Mouse (Mus musculus): ENCODE measurements around the gene Ssr3. TPM values are rescaled to one million over a fixed set of nuclear protein-coding genes. Genes with fewer than 3 reads are reported as not detected.
"Not testable (repeated sequence)": the region's sequence is repeated elsewhere in the genome, so short reads cannot be mapped to it uniquely, and the experiment has no call there.

Ssr3 gene
- polyA plus RNA-seq, 1 experiment from 2014 or later = 180 TPM

DNA sequence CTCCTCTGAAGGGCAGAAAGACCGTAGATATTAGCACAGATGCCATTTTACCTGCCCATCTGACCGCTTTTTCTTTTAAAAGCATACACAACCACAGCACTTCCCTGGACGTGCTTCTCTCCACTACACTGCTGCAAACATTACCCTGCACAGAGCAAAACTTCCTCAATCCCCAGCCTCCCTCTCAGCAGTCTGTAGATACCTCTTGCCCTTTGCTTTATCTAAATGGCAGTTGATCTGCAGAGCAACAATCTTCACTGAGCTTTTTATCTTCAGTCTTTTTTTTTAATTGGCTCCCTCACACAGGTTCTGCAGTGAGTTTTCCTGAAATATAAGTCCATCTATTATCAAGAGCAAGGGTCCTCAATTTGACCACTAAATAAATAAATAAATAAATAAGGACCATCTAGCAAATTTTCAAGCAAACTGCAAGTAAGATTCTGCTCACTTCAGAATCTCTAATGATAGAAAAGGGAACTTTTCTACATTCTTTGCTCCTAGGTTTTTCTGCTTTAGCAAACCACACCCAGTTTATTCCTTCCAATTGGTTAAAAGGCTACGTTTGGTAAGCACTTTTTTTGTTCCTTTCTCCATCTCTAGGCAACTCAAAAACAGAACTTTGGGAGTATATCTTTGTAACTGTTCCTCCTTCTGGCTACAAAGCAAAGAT, 4.5 kb upstream of the Ssr3 start:
- Histone ChIP-seq H3K9ac (replicated peaks; ENCODE audit: low read depth) (no peak overlapping the region), H3K4me2 (replicated peaks; ENCODE audit: low read depth, low read length) (no peak overlapping the region), H3K4me1 (ENCODE audit: insufficient read depth, low read depth, low read length) (no peaks in the 10 kb centered on the region), H3K9me3 (ENCODE audit: low read length) (no peaks in the 10 kb centered on the region), H3K27ac (ENCODE audit: low read length) (no peak overlapping the region), H3K4me3 (ENCODE audit: low read depth, low read length) (no peak overlapping the region), H3K27me3 (replicated peaks; ENCODE audit: insufficient read depth, low read length) (no peaks in the 10 kb centered on the region), H3K36me3 (ENCODE audit: insufficient read depth, low read length) (no peaks in the 10 kb centered on the region)
- no peak for TF ChIP-seq CTCF (IDR thresholded peaks at IDR 0.05)
- no peak for TF ChIP-seq EP300 (IDR thresholded peaks at IDR 0.05)
- no peak for DNase-seq (ENCODE audit: low spot score)
- 74% methylated on average over 4 of the region's 4 CpGs for WGBS
- no peak for ATAC-seq

- H3K4me2 ChIP-seq (replicated peaks; ENCODE audit: low read depth, low read length) = not testable (repeated sequence)
- 67% methylated on average over 1 of the region's 1 CpGs for WGBS
These were observed 2.7 kb upstream of the Ssr3 start for GRCm38 (mm10) chr3:65395111-65395510.

GRCm38 (mm10) chr3:65391784-65392420, 521 bp downstream of the Ssr3 start:
- TF ChIP-seq EP300 (IDR thresholded peaks at IDR 0.05) (no peak), CTCF (IDR thresholded peaks at IDR 0.05) (peak; percentile 45)
- under 1% methylated on average over 37 of the region's 37 CpGs for WGBS
- H3K36me3 ChIP-seq (ENCODE audit: insufficient read depth, low read length) = peaks cover 7% of the 10 kb centered on the region; the same call in 1 of the 2 replicates
- H3K9ac ChIP-seq (replicated peaks; ENCODE audit: low read depth) = peak overlapping the region; percentile 95
- H3K4me1 ChIP-seq (ENCODE audit: insufficient read depth, low read depth, low read length) = peaks cover 5% of the 10 kb centered on the region; the same call in 1 of the 2 replicates
- H3K4me2 ChIP-seq (replicated peaks; ENCODE audit: low read depth, low read length) = peak overlapping the region; percentile 67
- no peaks in the 10 kb centered on the region for H3K9me3 ChIP-seq (ENCODE audit: low read length)
- DNase-seq (ENCODE audit: low spot score) (peak; percentile 61), ATAC-seq (peak; percentile 68)
- peak overlapping the region; percentile 79 for H3K4me3 ChIP-seq (ENCODE audit: low read depth, low read length)
- H3K27me3 ChIP-seq (replicated peaks; ENCODE audit: insufficient read depth, low read length) = no peaks in the 10 kb centered on the region
- peak overlapping the region; percentile 94 for H3K27ac ChIP-seq (ENCODE audit: low read length)

More at GRCm38 (mm10) chr3:65395111-65395510, 2.7 kb upstream of the Ssr3 start:
- not testable (repeated sequence) for H3K4me3 ChIP-seq (ENCODE audit: low read depth, low read length); H3K9me3 ChIP-seq (ENCODE audit: low read length); DNase-seq (ENCODE audit: low spot score); H3K4me1 ChIP-seq (ENCODE audit: insufficient read depth, low read depth, low read length); H3K9ac ChIP-seq (replicated peaks; ENCODE audit: low read depth); H3K36me3 ChIP-seq (ENCODE audit: insufficient read depth, low read length); H3K27me3 ChIP-seq (replicated peaks; ENCODE audit: insufficient read depth, low read length); H3K27ac ChIP-seq (ENCODE audit: low read length); ATAC-seq

DNA sequence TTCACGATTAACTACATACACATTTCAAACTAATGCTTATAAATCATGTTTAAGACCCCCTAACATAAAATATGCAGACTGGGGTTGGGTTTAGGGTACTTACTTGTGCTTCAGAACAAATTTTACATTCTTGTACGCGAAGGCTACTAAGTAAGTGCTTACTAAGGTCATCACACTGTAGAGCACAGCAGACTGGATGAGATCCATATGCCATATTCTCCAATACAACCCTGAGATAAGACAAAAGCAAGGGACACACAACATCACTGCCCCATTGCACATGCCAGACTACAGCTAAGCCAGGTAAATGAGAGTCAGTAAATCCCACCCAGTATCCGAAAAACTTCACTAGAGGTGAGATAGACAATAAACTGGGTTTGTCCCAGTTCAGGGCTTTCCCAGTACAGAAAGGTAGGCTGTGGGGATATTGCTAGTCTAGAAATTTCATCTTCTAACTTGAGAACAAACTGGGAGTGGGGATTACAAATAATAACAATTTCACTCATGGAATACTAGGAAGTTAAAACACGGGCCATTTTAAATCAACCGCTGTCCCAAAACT, 1.1 kb downstream of the Ssr3 start:
- no peaks in the 10 kb centered on the region for H3K27me3 ChIP-seq (replicated peaks; ENCODE audit: insufficient read depth, low read length)
- 11% methylated on average over 6 of the region's 6 CpGs for WGBS
- H3K4me1 ChIP-seq (ENCODE audit: insufficient read depth, low read depth, low read length) = peaks cover 5% of the 10 kb centered on the region; the same call in 1 of the 2 replicates
- H3K36me3 ChIP-seq (ENCODE audit: insufficient read depth, low read length) = peaks cover 10% of the 10 kb centered on the region; the same call in 1 of the 2 replicates
- peak overlapping the region; percentile 94 for H3K27ac ChIP-seq (ENCODE audit: low read length)
- no peaks in the 10 kb centered on the region for H3K9me3 ChIP-seq (ENCODE audit: low read length)
- H3K4me3 ChIP-seq (ENCODE audit: low read depth, low read length) = peak overlapping the region; percentile 79
- DNase-seq (ENCODE audit: low spot score) = peak; percentile 29
- peak overlapping the region; percentile 95 for H3K9ac ChIP-seq (replicated peaks; ENCODE audit: low read depth)
- H3K4me2 ChIP-seq (replicated peaks; ENCODE audit: low read depth, low read length) = peak overlapping the region; percentile 67
- TF ChIP-seq CTCF (IDR thresholded peaks at IDR 0.05) (no peak), EP300 (IDR thresholded peaks at IDR 0.05) (no peak)
- ATAC-seq = no peak

GRCm38 (mm10) chr3:65385771-65386170, 6.7 kb downstream of the Ssr3 start:
- TF ChIP-seq CTCF (IDR thresholded peaks at IDR 0.05) = no peak
- no peak for TF ChIP-seq EP300 (IDR thresholded peaks at IDR 0.05)
- H3K27ac ChIP-seq (ENCODE audit: low read length) = no peak overlapping the region
- no peaks in the 10 kb centered on the region for H3K27me3 ChIP-seq (replicated peaks; ENCODE audit: insufficient read depth, low read length)
- no peaks in the 10 kb centered on the region for H3K9me3 ChIP-seq (ENCODE audit: low read length)
- no peak overlapping the region for H3K9ac ChIP-seq (replicated peaks; ENCODE audit: low read depth)
- H3K4me1 ChIP-seq (ENCODE audit: insufficient read depth, low read depth, low read length) = no peaks in the 10 kb centered on the region
- H3K4me3 ChIP-seq (ENCODE audit: low read depth, low read length) = no peak overlapping the region
- H3K36me3 ChIP-seq (ENCODE audit: insufficient read depth, low read length) = peaks cover 18% of the 10 kb centered on the region; the same call in 1 of the 2 replicates
- ATAC-seq = peak; percentile 74
- H3K4me2 ChIP-seq (replicated peaks; ENCODE audit: low read depth, low read length) = no peak overlapping the region
- DNase-seq (ENCODE audit: low spot score) = peak; percentile 57

DNA sequence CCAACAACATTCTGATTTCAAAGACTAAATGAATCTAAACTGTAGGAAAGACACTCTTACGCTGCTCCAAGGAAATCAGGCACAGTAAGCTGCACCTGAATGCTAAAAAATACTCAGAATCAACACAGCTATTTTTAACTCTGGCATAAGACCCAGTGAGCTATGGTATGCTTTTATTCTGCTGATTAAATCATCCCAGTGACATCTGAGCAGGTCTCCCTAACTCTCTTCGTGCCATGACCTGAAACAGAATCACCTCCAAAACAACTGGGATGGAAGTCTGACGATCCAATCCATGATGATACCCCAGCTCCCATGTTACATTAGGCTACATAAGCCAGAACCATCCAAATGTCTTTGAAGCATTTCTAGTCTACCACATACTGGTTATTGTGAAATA, 8.0 kb downstream of the Ssr3 start:
- H3K27me3 ChIP-seq (replicated peaks; ENCODE audit: insufficient read depth, low read length) = no peaks in the 10 kb centered on the region
- no peak overlapping the region for H3K4me2 ChIP-seq (replicated peaks; ENCODE audit: low read depth, low read length)
- no peak for DNase-seq (ENCODE audit: low spot score)
- ATAC-seq = no peak
- H3K9ac ChIP-seq (replicated peaks; ENCODE audit: low read depth) = no peak overlapping the region
- no peak overlapping the region for H3K27ac ChIP-seq (ENCODE audit: low read length)
- H3K9me3 ChIP-seq (ENCODE audit: low read length) = no peaks in the 10 kb centered on the region
- H3K4me3 ChIP-seq (ENCODE audit: low read depth, low read length) = no peak overlapping the region
- no peaks in the 10 kb centered on the region for H3K4me1 ChIP-seq (ENCODE audit: insufficient read depth, low read depth, low read length)
- TF ChIP-seq EP300 (IDR thresholded peaks at IDR 0.05) (no peak), CTCF (IDR thresholded peaks at IDR 0.05) (no peak)
- WGBS = 89% methylated on average over 3 of the region's 3 CpGs
- peaks cover 22% of the 10 kb centered on the region; the same call in 1 of the 2 replicates for H3K36me3 ChIP-seq (ENCODE audit: insufficient read depth, low read length)

Measured in lung, postnatal 0 days (tissue).